Mouse (Mus musculus) liver, embryonic 14.5 days (tissue): ENCODE measurements around the gene Bzw2.

Experiments used
- CTCF ChIP-seq: IDR thresholded peaks from 2 replicates; pipeline ENCODE4 v1.5.1; 2016; ENCODE audit warnings: antibody characterized with exemption, low read depth, control low read depth
- EP300 ChIP-seq: IDR thresholded peaks from 2 replicates; pipeline ENCODE4 v1.6.1; 2016; ENCODE audit warnings: antibody characterized with exemption, low read depth

DNA sequence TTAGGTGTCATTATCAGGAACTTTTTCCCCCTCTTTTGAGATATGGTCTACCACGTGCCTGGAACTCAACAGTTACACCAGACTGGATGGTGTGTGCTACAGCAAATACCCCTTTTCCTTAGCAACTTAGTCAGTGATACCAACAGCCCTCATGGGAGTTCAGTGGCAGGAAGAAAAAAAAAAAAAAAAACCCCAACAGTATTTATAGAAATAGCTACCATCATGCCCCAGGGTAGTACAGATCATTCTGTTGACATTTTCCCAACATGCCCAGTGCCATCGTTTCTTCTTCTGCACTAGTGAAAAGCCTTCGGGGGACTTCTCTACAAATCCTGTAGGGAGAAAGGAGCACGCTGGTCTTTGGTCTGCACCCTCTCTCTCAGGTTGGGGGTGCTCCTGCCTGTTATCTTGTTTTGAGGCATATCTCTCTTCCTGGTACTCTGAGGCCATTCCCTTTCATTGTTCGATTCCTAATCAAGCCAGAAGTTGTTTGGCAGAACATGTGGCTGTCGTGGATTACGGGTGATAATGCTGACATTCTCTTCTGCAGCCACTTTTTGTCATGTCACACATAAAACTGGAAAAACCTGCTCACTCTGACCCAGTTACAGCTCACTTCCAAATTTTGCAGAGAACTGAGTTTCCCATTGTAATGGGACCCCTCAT lies 6.4 kb upstream of the Bzw2 start:
- no peak for TF ChIP-seq EP300
- TF ChIP-seq CTCF: no peak
